Mouse (Mus musculus): ENCODE measurements around the gene Trip13.

- peak; percentile 74; the same call in 1 of the 2 replicates for TF ChIP-seq POLR2A (IDR thresholded peaks at IDR 0.05; ENCODE audit: borderline replicate concordance, insufficient read depth, low read length)
- TF ChIP-seq CTCF (IDR thresholded peaks at IDR 0.05; ENCODE audit: borderline replicate concordance, insufficient read depth, low read depth, low read length): no peak
These were observed at the start of gene Trip13, which contains the start of gene Brd9 for GRCm38 (mm10) chr13:73937321-73938176.

Measured in cerebellum, adult 2 months (tissue).